Mouse (Mus musculus) liver, adult 2 months (tissue): ENCODE measurements around the gene Inpp4b. TPM values are rescaled to one million over a fixed set of nuclear protein-coding genes. Genes with fewer than 3 reads are reported as not detected.

ENCODE experiments used
- DNase-seq: peaks from one replicate; pipeline ENCODE4 v3.0.0-alpha.2; 2011; ENCODE audit warnings: low read depth, low spot score; ENCODE audit errors: extremely low read depth
- H3K27ac ChIP-seq: fragments of 200-500 bp; replicated peaks from 2 replicates; pipeline ENCODE4 v1.5.1; 2012; ENCODE audit warnings: low read depth, mild to moderate bottlenecking, control low read depth, inconsistent platforms, low read length; ENCODE audit not compliant: insufficient read depth
- H3K27me3 ChIP-seq: fragments of 200-500 bp; 2 replicates; pipeline ENCODE4 v1.6.1; 2012; ENCODE audit warnings: mild to moderate bottlenecking, moderate library complexity, low read length, inconsistent platforms; ENCODE audit not compliant: control insufficient read depth, insufficient read depth
- H3K36me3 ChIP-seq: fragments of 200-500 bp; 2 replicates; pipeline ENCODE4 v1.6.1; 2012; ENCODE audit warnings: low read length, inconsistent platforms; ENCODE audit not compliant: control insufficient read depth, insufficient read depth
- H3K4me1 ChIP-seq: fragments of 200-500 bp; 2 replicates; pipeline ENCODE4 v1.6.1; 2011; ENCODE audit warnings: low read length; ENCODE audit not compliant: control insufficient read depth, insufficient read depth
- H3K4me3 ChIP-seq: fragments of 200-500 bp; 2 replicates; pipeline ENCODE4 v1.5.1; 2011; ENCODE audit warnings: low read depth, mild to moderate bottlenecking, control low read depth, low read length, moderate library complexity; ENCODE audit not compliant: insufficient read depth
- H3K79me2 ChIP-seq: fragments of 200-500 bp; 2 replicates; pipeline ENCODE4 v1.6.1; 2012; ENCODE audit warnings: inconsistent platforms, mild to moderate bottlenecking, low read length, moderate library complexity; ENCODE audit not compliant: control insufficient read depth, insufficient read depth
- H3K9ac ChIP-seq: fragments of 200-500 bp; 2 replicates; pipeline ENCODE4 v1.6.1; 2012; ENCODE audit warnings: low read depth, mild to moderate bottlenecking, control low read depth, inconsistent platforms, low read length
- CTCF ChIP-seq: fragments of 200-500 bp; IDR thresholded peaks from 2 replicates; pipeline ENCODE4 v1.5.1; 2011; ENCODE audit warnings: low read depth, low read length, control low read depth
- POLR2A ChIP-seq: fragments of 200-500 bp; IDR thresholded peaks from 2 replicates; pipeline ENCODE4 v1.6.1; 2011; ENCODE audit warnings: low read length, control low read depth; ENCODE audit not compliant: insufficient read depth; ENCODE audit errors: extremely low read depth
- WGBS: fragments of 180-500 bp; shearing (Covaris S2); methylation state at CpG from one replicate; pipeline ENCODE4 v1.1.7; 2018; 5-methylcytosine and 5-hydroxymethylcytosine counted together
- polyA plus RNA-seq: library from polyadenylated mRNA; depleted of rRNA; stranded (reverse); fragments of >200 nt; gene quantifications from 2 replicates; pipeline ENCODE4 v1.2.3, GENCODE M21; 2012
- total RNA-seq: library from RNA; depleted of rRNA; stranded (reverse); fragments of >200 nt; gene quantifications from 2 replicates; pipeline ENCODE4 v1.2.3, GENCODE M21; 2014

The Inpp4b gene
- total and polyA plus RNA-seq, 2 experiments: 0.20 to 3.6 TPM

DNA sequence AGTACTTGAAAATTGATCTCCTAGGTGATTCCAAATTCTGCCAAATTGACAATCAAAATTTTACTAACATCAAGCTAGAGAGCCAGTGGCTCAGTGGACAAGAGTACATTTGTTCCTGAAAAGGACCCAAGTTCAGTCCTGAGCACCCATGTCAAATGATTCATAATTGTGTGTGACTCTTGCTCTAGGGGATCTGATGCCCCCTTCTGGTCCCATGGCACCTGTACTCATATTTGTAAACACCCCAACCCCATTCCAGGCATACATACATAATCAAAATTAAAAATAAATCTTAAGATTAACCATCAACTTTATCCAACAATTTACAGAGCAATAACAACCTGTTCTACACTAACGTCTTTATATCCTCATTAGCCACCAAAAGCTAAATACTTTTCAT lies 271.8 kb downstream of the Inpp4b start:
- no peak for TF ChIP-seq POLR2A
- no peak for TF ChIP-seq CTCF
- Histone ChIP-seq H3K27ac (no peak overlapping the region), H3K79me2 (no peaks in the 10 kb centered on the region), H3K27me3 (no peaks in the 10 kb centered on the region), H3K9ac (no peak overlapping the region), H3K4me1 (no peaks in the 10 kb centered on the region), H3K4me3 (no peak overlapping the region), H3K36me3 (no peaks in the 10 kb centered on the region)
- 88% methylated on average over 1 of the region's 1 CpGs for WGBS
- DNase-seq: no peak

DNA sequence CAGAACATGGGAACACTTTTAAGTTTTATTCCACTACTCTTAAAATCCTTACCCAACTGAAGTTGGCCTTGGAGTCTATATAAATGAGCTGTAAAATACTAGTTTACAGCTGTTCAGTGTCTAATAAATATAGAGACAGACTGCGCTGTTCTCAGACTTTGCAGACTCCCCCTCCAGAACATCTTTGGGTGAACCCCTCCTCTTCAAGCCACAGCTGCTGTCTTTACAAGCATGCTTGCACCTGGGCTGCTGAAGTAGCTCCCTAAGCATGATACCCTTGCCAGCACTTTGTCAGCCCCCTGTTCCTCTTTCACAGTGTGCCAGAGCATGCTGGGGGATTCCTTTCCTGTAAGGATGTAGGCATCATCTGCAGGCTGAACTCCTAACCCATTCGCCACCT lies 272.2 kb downstream of the Inpp4b start:
- Histone ChIP-seq H3K4me1 (no peaks in the 10 kb centered on the region), H3K27ac (no peak overlapping the region), H3K4me3 (no peak overlapping the region), H3K79me2 (no peaks in the 10 kb centered on the region), H3K27me3 (no peaks in the 10 kb centered on the region), H3K36me3 (no peaks in the 10 kb centered on the region), H3K9ac (no peak overlapping the region)
- TF ChIP-seq POLR2A: no peak
- 96% methylated on average over 2 of the region's 2 CpGs for whole genome bisulfite sequencing
- no peak for DNase-seq

DNA sequence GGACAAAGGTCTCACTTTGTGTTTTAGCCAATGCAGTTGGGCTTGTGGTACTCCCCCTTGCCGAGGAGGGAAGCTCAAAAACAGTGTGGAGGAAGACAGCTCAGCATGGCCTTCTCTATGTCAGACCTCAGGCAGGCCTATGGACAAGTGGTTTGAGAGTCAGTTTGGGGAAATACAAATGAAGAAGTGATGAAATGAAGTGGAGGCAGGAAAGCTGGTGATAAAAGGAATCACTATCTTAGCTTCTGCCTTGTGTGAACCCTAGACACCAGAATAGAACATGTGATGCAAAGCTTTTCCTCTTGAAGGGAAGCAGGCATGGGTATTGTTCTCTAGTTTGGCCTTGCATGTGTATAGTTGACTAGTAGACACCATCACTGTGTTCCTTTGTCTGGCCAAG lies 273.2 kb downstream of the Inpp4b start:
- H3K27ac ChIP-seq: no peak overlapping the region
- H3K4me1 ChIP-seq: no peaks in the 10 kb centered on the region
- H3K9ac ChIP-seq: no peak overlapping the region
- no peaks in the 10 kb centered on the region for H3K27me3 ChIP-seq
- no peaks in the 10 kb centered on the region for H3K36me3 ChIP-seq
- TF ChIP-seq POLR2A: no peak
- no peak for TF ChIP-seq CTCF
- no peak for DNase-seq
- WGBS: 78% methylated on average over 1 of the region's 1 CpGs
- no peaks in the 10 kb centered on the region for H3K79me2 ChIP-seq
- no peak overlapping the region for H3K4me3 ChIP-seq

GRCm38 (mm10) chr8:81618918-81619317 lies 276.6 kb downstream of the Inpp4b start:
- H3K36me3 ChIP-seq: no peaks in the 10 kb centered on the region
- H3K27me3 ChIP-seq: no peaks in the 10 kb centered on the region
- 96% methylated on average over 3 of the region's 3 CpGs for WGBS
- DNase-seq: no peak
- TF ChIP-seq POLR2A (no peak), CTCF (no peak)
- H3K4me3 ChIP-seq: no peak overlapping the region
- H3K27ac ChIP-seq: no peak overlapping the region
- H3K9ac ChIP-seq: no peak overlapping the region
- H3K79me2 ChIP-seq: no peaks in the 10 kb centered on the region
- no peaks in the 10 kb centered on the region for H3K4me1 ChIP-seq

GRCm38 (mm10) chr8:81635015-81635414 lies 292.7 kb downstream of the Inpp4b start:
- H3K4me3 ChIP-seq: no peak overlapping the region
- TF ChIP-seq CTCF (no peak), POLR2A (no peak)
- DNase-seq: no peak
- H3K9ac ChIP-seq: no peak overlapping the region
- H3K27ac ChIP-seq: no peak overlapping the region
- no peaks in the 10 kb centered on the region for H3K79me2 ChIP-seq
- peaks cover 4% of the 10 kb centered on the region for H3K4me1 ChIP-seq
- H3K27me3 ChIP-seq: no peaks in the 10 kb centered on the region
- no peaks in the 10 kb centered on the region for H3K36me3 ChIP-seq
- WGBS: 88% methylated on average over 1 of the region's 1 CpGs

DNA sequence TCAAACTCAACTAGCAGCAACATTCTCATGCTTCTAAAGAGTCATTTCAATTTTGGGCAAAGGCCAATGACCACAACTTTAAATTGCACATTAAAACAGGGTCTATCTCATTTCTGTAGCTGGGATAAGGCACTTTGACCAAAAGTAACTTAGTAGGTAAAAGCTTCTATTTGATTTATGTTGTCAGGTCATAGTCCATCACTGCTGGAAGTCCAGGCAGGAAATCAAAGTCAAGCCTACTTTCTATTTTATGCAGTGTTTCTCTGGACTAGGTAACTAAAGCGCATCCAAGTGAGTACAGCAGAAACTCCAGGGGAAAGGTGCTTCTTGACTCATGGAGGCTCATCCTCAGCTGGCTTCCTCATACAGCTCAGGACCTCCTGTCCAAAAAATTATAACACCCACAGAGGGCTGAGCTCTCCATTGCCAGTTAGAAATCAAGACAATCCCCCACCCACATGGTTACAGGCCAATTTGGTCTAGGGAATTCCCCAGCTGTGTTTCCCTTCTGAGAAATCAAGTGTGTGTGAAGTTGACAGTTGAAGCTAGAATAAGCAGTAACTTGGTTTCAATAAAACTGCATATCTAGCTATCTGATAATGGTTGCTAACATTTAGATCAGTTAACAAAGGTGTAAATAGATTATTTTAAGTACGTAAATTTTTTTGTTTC lies 293.7 kb downstream of the Inpp4b start:
- Histone ChIP-seq H3K36me3 (no peaks in the 10 kb centered on the region), H3K4me3 (no peak overlapping the region), H3K27me3 (no peaks in the 10 kb centered on the region), H3K9ac (no peak overlapping the region), H3K4me1 (peaks cover 4% of the 10 kb centered on the region), H3K27ac (peak overlapping the region; percentile 43), H3K79me2 (no peaks in the 10 kb centered on the region)
- DNase-seq: peak; percentile 80
- 37% methylated on average over 2 of the region's 2 CpGs for WGBS
- TF ChIP-seq POLR2A (no peak), CTCF (no peak)
